Mouse (Mus musculus): ENCODE data around the gene 1700024B05Rik. TPM values are rescaled to one million over a fixed set of nuclear protein-coding genes. Genes with fewer than 3 reads are reported as not detected.

1700024B05Rik gene
- polyA plus RNA-seq (2015; fragmentation: Illumina TruSeq; extraction: RNeasy Lipid Tissue Mini Kit (QIAGEN cat#74804); ENCODE audit: insufficient read depth, low read depth, low replicate concordance), result not detected

GRCm38 (mm10) chr14:41943695-41944094 is at the start of gene 1700024B05Rik:
Gene 1700024B05Rik, plus strand, starts transcription at chr14:41943995.

GRCm38 (mm10) chr14:41907190-41907589 is 36.6 kb upstream of the 1700024B05Rik start, which contains the start of gene Gm7980:
Gene Gm7980, minus strand, starts transcription at chr14:41907290.

GRCm38 (mm10) chr14:41924649-41925048 is 19.1 kb upstream of the 1700024B05Rik start, which contains the start of gene 1700049E17Rik1:
Gene 1700049E17Rik1, plus strand, starts transcription at chr14:41924949.

GRCm38 (mm10) chr14:41967827-41968226 is 24.0 kb downstream of the 1700024B05Rik start, which contains the start of gene Gm6401:
Gene Gm6401, minus strand, starts transcription at chr14:41967927.

GRCm38 (mm10) chr14:41983225-41983624 is 39.4 kb downstream of the 1700024B05Rik start, which contains the start of gene Gm3543:
Gene Gm3543, minus strand, starts transcription at chr14:41983325.

Other genes with a start within 250 kb of the 1700024B05Rik start
- not detected for gene Gm8068, start 242.1 kb upstream of the 1700024B05Rik start, polyA plus RNA-seq (2015; fragmentation: Illumina TruSeq; extraction: RNeasy Lipid Tissue Mini Kit (QIAGEN cat#74804); ENCODE audit: insufficient read depth, low read depth, low replicate concordance)
- gene Gm7929, start 193.4 kb upstream of the 1700024B05Rik start, polyA plus RNA-seq (2015; fragmentation: Illumina TruSeq; extraction: RNeasy Lipid Tissue Mini Kit (QIAGEN cat#74804); ENCODE audit: insufficient read depth, low read depth, low replicate concordance), result not detected
- not detected for gene Gm47189, start 171.6 kb upstream of the 1700024B05Rik start, polyA plus RNA-seq (2015; fragmentation: Illumina TruSeq; extraction: RNeasy Lipid Tissue Mini Kit (QIAGEN cat#74804); ENCODE audit: insufficient read depth, low read depth, low replicate concordance)
- not detected for gene Gm7980, start 36.7 kb upstream of the 1700024B05Rik start, polyA plus RNA-seq (2015; fragmentation: Illumina TruSeq; extraction: RNeasy Lipid Tissue Mini Kit (QIAGEN cat#74804); ENCODE audit: insufficient read depth, low read depth, low replicate concordance)
- not detected for gene 1700049E17Rik1, start 19.0 kb upstream of the 1700024B05Rik start, polyA plus RNA-seq (2015; fragmentation: Illumina TruSeq; extraction: RNeasy Lipid Tissue Mini Kit (QIAGEN cat#74804); ENCODE audit: insufficient read depth, low read depth, low replicate concordance)
- gene Gm6401, start 23.9 kb downstream of the 1700024B05Rik start, polyA plus RNA-seq (2015; fragmentation: Illumina TruSeq; extraction: RNeasy Lipid Tissue Mini Kit (QIAGEN cat#74804); ENCODE audit: insufficient read depth, low read depth, low replicate concordance), result not detected
- gene Gm3543, start 39.3 kb downstream of the 1700024B05Rik start, polyA plus RNA-seq (2015; fragmentation: Illumina TruSeq; extraction: RNeasy Lipid Tissue Mini Kit (QIAGEN cat#74804); ENCODE audit: insufficient read depth, low read depth, low replicate concordance), result not detected
- not detected for gene Gm7951, start 173.4 kb downstream of the 1700024B05Rik start, polyA plus RNA-seq (2015; fragmentation: Illumina TruSeq; extraction: RNeasy Lipid Tissue Mini Kit (QIAGEN cat#74804); ENCODE audit: insufficient read depth, low read depth, low replicate concordance)
- gene Gm17027, start 218.6 kb downstream of the 1700024B05Rik start, polyA plus RNA-seq (2015; fragmentation: Illumina TruSeq; extraction: RNeasy Lipid Tissue Mini Kit (QIAGEN cat#74804); ENCODE audit: insufficient read depth, low read depth, low replicate concordance), result not detected
- not detected for gene Gm3573, start 246.8 kb downstream of the 1700024B05Rik start, polyA plus RNA-seq (2015; fragmentation: Illumina TruSeq; extraction: RNeasy Lipid Tissue Mini Kit (QIAGEN cat#74804); ENCODE audit: insufficient read depth, low read depth, low replicate concordance)

Measured in pancreas, adult 10 weeks (tissue).